Mouse (Mus musculus) mouse trophoblast stem cell (cell line): ENCODE results near the gene Fam173b.

Experiments used
- in situ Hi-C, 2 experiments: fragments of 300-500 bp; cut with MseI, MboI; formaldehyde crosslinking; loops; 2 replicates in 1 of 2; 3 replicates in 1 of 2; pipeline ENCODE4 v1.15.1; 2025

Gene Fam173b

GRCm38 (mm10) chr15:31586519-31586918 is 15.1 kb upstream of the Fam173b start:
- in situ Hi-C loops, result loop anchor here (5.0 to 25.0 kb wide), 3 partner anchors 99 to 274 kb away; no protein-coding TSS in a partner anchor

- in situ Hi-C loops, result loop anchor here (5.0 to 25.0 kb wide), 3 partner anchors 100 to 275 kb away; no protein-coding TSS in a partner anchor
These were observed 13.9 kb upstream of the Fam173b start for GRCm38 (mm10) chr15:31587789-31588188.

- in situ Hi-C loops, result loop anchor here (5.0 to 25.0 kb wide), 3 partner anchors 102 to 277 kb away; no protein-coding TSS in a partner anchor
These were observed 12.5 kb upstream of the Fam173b start for GRCm38 (mm10) chr15:31588989-31589640.

GRCm38 (mm10) chr15:31590176-31590575 is 11.5 kb upstream of the Fam173b start:
- in situ Hi-C loops, result loop anchor here (10.0 to 25.0 kb wide), 3 partner anchors 103 to 278 kb away; partner anchors contain the start of gene Ropn1l (in 1 of the 2)

- in situ Hi-C loops, result loop anchor here (10.0 to 25.0 kb wide), 3 partner anchors 105 to 280 kb away; partner anchors contain the start of gene Ropn1l (in 1 of the 2)
These were observed 9.1 kb upstream of the Fam173b start for GRCm38 (mm10) chr15:31592531-31592930.

- in situ Hi-C loops, result loop anchor here (10.0 to 25.0 kb wide), 3 partner anchors 107 to 282 kb away; partner anchors contain the start of gene Ropn1l (in 1 of the 2)
These were observed 7.4 kb upstream of the Fam173b start for GRCm38 (mm10) chr15:31594260-31594659.

- in situ Hi-C loops, result loop anchor here (10.0 to 25.0 kb wide), 3 partner anchors 108 to 283 kb away; partner anchors contain the start of gene Ropn1l (in 1 of the 2)
These were observed 6.0 kb upstream of the Fam173b start for GRCm38 (mm10) chr15:31595651-31596050.

- in situ Hi-C loops, result loop anchor here (10.0 to 25.0 kb wide), 3 partner anchors 113 to 288 kb away; partner anchors contain the start of gene Ropn1l (in 1 of the 2)
These were observed 1.8 kb upstream of the Fam173b start for GRCm38 (mm10) chr15:31599834-31600233.

- in situ Hi-C loops, result no loop called here
These were observed 390 bp upstream of the Fam173b start for GRCm38 (mm10) chr15:31601279-31601645.

GRCm38 (mm10) chr15:31602426-31602825 is 774 bp downstream of the Fam173b start:
- in situ Hi-C loops, result no loop called here

GRCm38 (mm10) chr15:31603113-31603512 is 1.5 kb downstream of the Fam173b start:
- in situ Hi-C loops, result no loop called here

- in situ Hi-C loops, result no loop called here
These were observed 5.2 kb downstream of the Fam173b start for GRCm38 (mm10) chr15:31606821-31607220.

- in situ Hi-C loops, result no loop called here
These were observed 9.4 kb downstream of the Fam173b start for GRCm38 (mm10) chr15:31611027-31611426.

- in situ Hi-C loops, result no loop called here
These were observed 10.3 kb downstream of the Fam173b start for GRCm38 (mm10) chr15:31611976-31612375.

GRCm38 (mm10) chr15:31613826-31614453 is 12.3 kb downstream of the Fam173b start:
- in situ Hi-C loops, result no loop called here

- in situ Hi-C loops, result no loop called here
These were observed 13.0 kb downstream of the Fam173b start for GRCm38 (mm10) chr15:31614666-31615065.

- in situ Hi-C loops, result no loop called here
These were observed 15.6 kb downstream of the Fam173b start for GRCm38 (mm10) chr15:31617261-31617660.

GRCm38 (mm10) chr15:31619521-31619920 is 17.9 kb downstream of the Fam173b start:
- in situ Hi-C loops, result no loop called here

- in situ Hi-C loops, result no loop called here
These were observed 25.9 kb downstream of the Fam173b start for GRCm38 (mm10) chr15:31627277-31628154.

GRCm38 (mm10) chr15:31628180-31628579 is 26.5 kb downstream of the Fam173b start:
- in situ Hi-C loops, result no loop called here

GRCm38 (mm10) chr15:31629556-31629955 is 27.9 kb downstream of the Fam173b start:
- in situ Hi-C loops, result no loop called here
